Mouse (Mus musculus): ENCODE results near the gene Fahd1. TPM values are rescaled to one million over a fixed set of nuclear protein-coding genes. Genes with fewer than 3 reads are reported as not detected.

The Fahd1 gene
- polyA plus RNA-seq, 2 experiments, result 24.0 to 37.2 TPM

DNA sequence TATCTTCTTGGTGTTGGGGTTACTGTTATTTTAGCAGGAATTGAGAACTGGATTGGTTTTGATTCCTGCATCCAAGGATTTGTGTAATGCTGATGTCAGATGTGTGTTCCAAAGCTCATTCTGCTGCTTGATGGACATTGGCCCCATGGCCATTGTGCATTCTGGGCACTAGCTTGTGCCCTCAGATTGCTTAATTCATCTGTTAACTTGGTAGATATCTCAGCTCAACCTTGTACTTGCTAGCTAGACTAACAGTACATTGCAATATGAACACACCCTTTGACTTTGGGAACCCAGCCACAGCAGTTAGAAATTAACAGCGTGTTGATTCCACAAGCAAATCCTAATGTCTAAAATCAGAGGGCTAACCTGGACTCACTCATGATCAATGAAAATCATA is 2.8 kb downstream of the Fahd1 start:
- Histone ChIP-seq H3K4me3 (ENCODE audit: insufficient read depth in 1 of 2, low read depth in 2 of 2, low read length in 2 of 2) (peak overlapping the region; percentile 1 to 41; a peak in 3 of 4 replicates), H3K36me3 (replicated peaks; ENCODE audit: control insufficient read depth, insufficient read depth, low read depth) (no peaks in the 10 kb centered on the region; the same call in 1 of the 2 replicates), H3K9ac (replicated peaks) (peak overlapping the region; percentile 35), H3K4me2 (ENCODE audit: low read depth) (peak overlapping the region; percentile 89), H3K27me3 (ENCODE audit: control insufficient read depth, insufficient read depth, low read length) (no peaks in the 10 kb centered on the region), H3K4me1 (replicated peaks; ENCODE audit: control insufficient read depth in 2 of 2, insufficient read depth in 2 of 2, low read length in 1 of 2) (peaks cover 18 to 21% of the 10 kb centered on the region in 2 experiments), H3K27ac (peak overlapping the region; percentile 69), H3K9me3 (ENCODE audit: control insufficient read depth, low read length) (no peaks in the 10 kb centered on the region)
- WGBS (ENCODE audit: insufficient replicate concordance), result 86% methylated on average over 1 of the region's 1 CpGs
- no peak for TF ChIP-seq EP300 (IDR thresholded peaks at IDR 0.05; ENCODE audit: low read depth)
- no peak for TF ChIP-seq CTCF (IDR thresholded peaks at IDR 0.05; ENCODE audit: low read depth)
- ATAC-seq (ENCODE audit: insufficient read depth) (no peak), DNase-seq (ENCODE audit: low read depth in 3 of 3, low spot score in 3 of 3) (no peak)

GRCm38 (mm10) chr17:24844525-24844924 is 5.6 kb downstream of the Fahd1 start:
- TF ChIP-seq EP300 (IDR thresholded peaks at IDR 0.05; ENCODE audit: low read depth) (no peak), CTCF (IDR thresholded peaks at IDR 0.05; ENCODE audit: low read depth) (no peak)
- no peak for ATAC-seq (ENCODE audit: insufficient read depth)
- H3K4me2 ChIP-seq (ENCODE audit: low read depth), result no peak overlapping the region
- H3K4me1 ChIP-seq (replicated peaks; ENCODE audit: control insufficient read depth in 2 of 2, insufficient read depth in 2 of 2, low read length in 1 of 2), result peaks cover 9 to 11% of the 10 kb centered on the region in 2 experiments
- WGBS (ENCODE audit: insufficient replicate concordance), result 57% methylated on average over 9 of the region's 9 CpGs
- H3K36me3 ChIP-seq (replicated peaks; ENCODE audit: control insufficient read depth, insufficient read depth, low read depth), result no peaks in the 10 kb centered on the region; the same call in 1 of the 2 replicates
- H3K27ac ChIP-seq, result no peak overlapping the region
- DNase-seq (ENCODE audit: low read depth in 3 of 3, low spot score in 3 of 3), result no peak
- H3K9me3 ChIP-seq (ENCODE audit: control insufficient read depth, low read length), result no peaks in the 10 kb centered on the region
- H3K4me3 ChIP-seq (ENCODE audit: insufficient read depth in 1 of 2, low read depth in 2 of 2, low read length in 2 of 2), result no peak overlapping the region
- no peak overlapping the region for H3K9ac ChIP-seq (replicated peaks)
- no peaks in the 10 kb centered on the region; the same call in 1 of the 2 replicates for H3K27me3 ChIP-seq (ENCODE audit: control insufficient read depth, insufficient read depth, low read length)

GRCm38 (mm10) chr17:24842631-24843030 is 7.5 kb downstream of the Fahd1 start:
- no peak overlapping the region; the same call in 1 of the 2 replicates for H3K9ac ChIP-seq (replicated peaks)
- H3K4me1 ChIP-seq (replicated peaks; ENCODE audit: control insufficient read depth in 2 of 2, insufficient read depth in 2 of 2, low read length in 1 of 2), result peaks cover 7 to 8% of the 10 kb centered on the region in 2 experiments
- H3K27ac ChIP-seq, result no peak overlapping the region
- no peak overlapping the region for H3K4me3 ChIP-seq (ENCODE audit: insufficient read depth in 1 of 2, low read depth in 2 of 2, low read length in 2 of 2)
- no peaks in the 10 kb centered on the region; the same call in 1 of the 2 replicates for H3K27me3 ChIP-seq (ENCODE audit: control insufficient read depth, insufficient read depth, low read length)
- TF ChIP-seq CTCF (IDR thresholded peaks at IDR 0.05; ENCODE audit: low read depth), result peak; percentile 75
- TF ChIP-seq EP300 (IDR thresholded peaks at IDR 0.05; ENCODE audit: low read depth), result no peak
- ATAC-seq (ENCODE audit: insufficient read depth) (peak; percentile 53; the same call in 1 of the 2 replicates), DNase-seq (ENCODE audit: low read depth in 3 of 3, low spot score in 3 of 3) (no peak)
- no peaks in the 10 kb centered on the region for H3K9me3 ChIP-seq (ENCODE audit: control insufficient read depth, low read length)
- no peaks in the 10 kb centered on the region; the same call in 1 of the 2 replicates for H3K36me3 ChIP-seq (replicated peaks; ENCODE audit: control insufficient read depth, insufficient read depth, low read depth)
- H3K4me2 ChIP-seq (ENCODE audit: low read depth), result no peak overlapping the region
- WGBS (ENCODE audit: insufficient replicate concordance), result 46% methylated on average over 2 of the region's 2 CpGs

- ATAC-seq (ENCODE audit: insufficient read depth) (no peak), DNase-seq (ENCODE audit: low read depth in 3 of 3, low spot score in 3 of 3) (no peak)
- no peaks in the 10 kb centered on the region for H3K9me3 ChIP-seq (ENCODE audit: control insufficient read depth, low read length)
- no peaks in the 10 kb centered on the region for H3K36me3 ChIP-seq (replicated peaks; ENCODE audit: control insufficient read depth, insufficient read depth, low read depth)
- H3K27ac ChIP-seq, result no peak overlapping the region
- no peak overlapping the region for H3K4me2 ChIP-seq (ENCODE audit: low read depth)
- no peaks in the 10 kb centered on the region; the same call in 1 of the 2 replicates for H3K27me3 ChIP-seq (ENCODE audit: control insufficient read depth, insufficient read depth, low read length)
- no peak for TF ChIP-seq EP300 (IDR thresholded peaks at IDR 0.05; ENCODE audit: low read depth)
- TF ChIP-seq CTCF (IDR thresholded peaks at IDR 0.05; ENCODE audit: low read depth), result peak; percentile 90
- H3K9ac ChIP-seq (replicated peaks), result no peak overlapping the region
- H3K4me3 ChIP-seq (ENCODE audit: insufficient read depth in 1 of 2, low read depth in 2 of 2, low read length in 2 of 2), result no peak overlapping the region
- WGBS (ENCODE audit: insufficient replicate concordance), result 53% methylated on average over 4 of the region's 4 CpGs
- no peaks in the 10 kb centered on the region for H3K4me1 ChIP-seq (replicated peaks; ENCODE audit: control insufficient read depth in 2 of 2, insufficient read depth in 2 of 2, low read length in 1 of 2)
Measured at GRCm38 (mm10) chr17:24841133-24841532, 9.0 kb downstream of the Fahd1 start.

DNA sequence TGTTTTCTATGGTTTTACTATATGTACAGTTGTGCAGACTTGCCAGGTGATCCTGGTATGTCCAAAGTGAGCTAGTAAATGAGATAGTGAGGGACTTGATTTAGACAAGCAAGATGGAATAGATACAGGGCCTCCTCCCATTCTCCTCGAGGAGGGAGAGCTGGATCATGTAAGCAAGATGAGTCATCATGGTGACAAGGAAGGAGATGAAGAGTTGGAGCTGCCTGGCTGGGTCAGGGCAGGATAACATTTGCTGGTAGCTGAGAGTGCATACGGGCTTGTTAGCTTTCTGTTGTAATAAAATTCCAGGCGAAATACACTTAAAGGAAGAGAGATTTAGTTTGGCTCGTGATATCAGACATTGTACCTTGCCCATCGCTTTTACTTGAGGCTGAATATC is 9.8 kb downstream of the Fahd1 start:
- no peak overlapping the region for H3K4me3 ChIP-seq (ENCODE audit: insufficient read depth in 1 of 2, low read depth in 2 of 2, low read length in 2 of 2)
- no peaks in the 10 kb centered on the region; the same call in 1 of the 2 replicates for H3K27me3 ChIP-seq (ENCODE audit: control insufficient read depth, insufficient read depth, low read length)
- H3K4me1 ChIP-seq (replicated peaks; ENCODE audit: control insufficient read depth in 2 of 2, insufficient read depth in 2 of 2, low read length in 1 of 2), result no peaks in the 10 kb centered on the region
- DNase-seq (ENCODE audit: low read depth in 3 of 3, low spot score in 3 of 3), result no peak
- H3K9ac ChIP-seq (replicated peaks), result no peak overlapping the region
- 36% methylated on average over 5 of the region's 5 CpGs for WGBS (ENCODE audit: insufficient replicate concordance)
- no peak overlapping the region for H3K27ac ChIP-seq
- no peak overlapping the region for H3K4me2 ChIP-seq (ENCODE audit: low read depth)
- H3K36me3 ChIP-seq (replicated peaks; ENCODE audit: control insufficient read depth, insufficient read depth, low read depth), result no peaks in the 10 kb centered on the region
- ATAC-seq (ENCODE audit: insufficient read depth), result no peak
- H3K9me3 ChIP-seq (ENCODE audit: control insufficient read depth, low read length), result no peaks in the 10 kb centered on the region
- TF ChIP-seq EP300 (IDR thresholded peaks at IDR 0.05; ENCODE audit: low read depth) (no peak), CTCF (IDR thresholded peaks at IDR 0.05; ENCODE audit: low read depth) (no peak)

Data from liver, embryonic 14.5 days (tissue).